In the genomic region with DNA sequence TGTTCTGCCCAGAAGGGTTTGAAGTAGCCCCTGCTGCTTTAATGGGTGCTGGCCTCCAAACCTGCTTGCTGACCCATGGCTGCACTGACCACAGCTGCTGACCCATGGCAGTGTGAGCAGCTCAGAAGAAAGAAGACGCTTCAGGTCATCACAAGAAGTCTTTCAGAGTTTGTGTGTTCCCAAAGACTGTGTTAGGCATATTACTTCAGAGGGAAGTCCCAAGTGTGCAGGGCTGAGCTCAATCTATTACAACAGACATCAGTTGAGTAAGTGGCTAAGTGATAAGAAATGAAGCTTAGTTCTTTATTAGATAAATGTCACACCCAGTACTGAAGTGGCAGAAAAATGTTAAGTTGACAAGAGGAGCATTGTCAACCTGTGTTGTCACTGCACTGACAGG, we compare ENCODE assay signal across 13 mouse cellular contexts.
DNase-seq lines count a peak whose midpoint lies in the region; ATAC-seq lines count a peak whose summit lies in the region.
"Had no signal": no experiment of that assay in that cellular context is flagged by ENCODE, and none has a peak within 500 bp of the region (broad histone marks: within the 10 kb centered on the region; RNA-seq: fewer than 3 reads in every experiment).

No protein-coding gene starts in this region.

- H3K36me3 ChIP-seq in kidney, embryonic 15.5 days = peaks cover 11% of the 10 kb centered on the region; the same call in 1 of the 2 replicates
- H3K36me3 ChIP-seq in forebrain, embryonic 16.5 days (ENCODE audit: control insufficient read depth, insufficient read depth) = no peaks in the 10 kb centered on the region
- no peaks in the 10 kb centered on the region for H3K36me3 ChIP-seq in midbrain, embryonic 15.5 days (replicated peaks)
- peaks cover 8% of the 10 kb centered on the region for H3K36me3 ChIP-seq in embryonic facial prominence, embryonic 10.5 days (replicated peaks)

- H3K9ac ChIP-seq in kidney, embryonic 15.5 days = no peak overlapping the region
- no peak overlapping the region for H3K9ac ChIP-seq in forebrain, embryonic 16.5 days (replicated peaks; ENCODE audit: low read depth, low read length)
- H3K9ac ChIP-seq in midbrain, embryonic 15.5 days = no peak overlapping the region
- H3K9ac ChIP-seq: limb, embryonic 13.5 days had no signal

- no peaks in the 10 kb centered on the region for H3K9me3 ChIP-seq in kidney, embryonic 15.5 days (replicated peaks)
- no peaks in the 10 kb centered on the region for H3K9me3 ChIP-seq in forebrain, embryonic 16.5 days (ENCODE audit: control insufficient read depth, low read length)
- no peaks in the 10 kb centered on the region for H3K9me3 ChIP-seq in midbrain, embryonic 15.5 days
- H3K9me3 ChIP-seq in embryonic facial prominence, embryonic 10.5 days = 0 out of 2 replicates have a peak, but pooled peaks cover 3% of the 10 kb centered on the region

- no peak for DNase-seq in kidney, adult 18-20 months
- peak; percentile 52 for DNase-seq in c-Kit-positive CD71-positive TER-119-negative erythroid progenitor cells, embryonic 14.5 days (ENCODE audit: low read depth)
- no peak for DNase-seq in embryonic facial prominence, embryonic 10.5 days (ENCODE audit: low spot score)
- no peak for DNase-seq in thymus, postnatal 36 days
- no peak for DNase-seq in B cell, adult 2 months
- DNase-seq: adrenal gland, postnatal 10 days; kidney, postnatal 4 days; lung, postnatal 36 days had no signal

- WGBS in kidney, embryonic 15.5 days = 43% methylated on average over 1 of the region's 1 CpGs
- WGBS in forebrain, embryonic 16.5 days = 64% methylated on average over 1 of the region's 1 CpGs
- 40% methylated on average over 1 of the region's 1 CpGs for WGBS in midbrain, embryonic 15.5 days
- WGBS in embryonic facial prominence, embryonic 10.5 days = 66% methylated on average over 1 of the region's 1 CpGs

- H3K4me3 ChIP-seq in kidney, embryonic 15.5 days (replicated peaks) = no peak overlapping the region
- no peak overlapping the region for H3K4me3 ChIP-seq in forebrain, embryonic 16.5 days (replicated peaks; ENCODE audit: low read length)
- H3K4me3 ChIP-seq in midbrain, embryonic 15.5 days = no peak overlapping the region
- no peak overlapping the region for H3K4me3 ChIP-seq in embryonic facial prominence, embryonic 10.5 days
- H3K4me3 ChIP-seq: limb, embryonic 13.5 days had no signal

- peaks cover 27% of the 10 kb centered on the region for H3K4me1 ChIP-seq in kidney, embryonic 15.5 days
- peaks cover 18% of the 10 kb centered on the region for H3K4me1 ChIP-seq in forebrain, embryonic 16.5 days (replicated peaks; ENCODE audit: control insufficient read depth, insufficient read depth, low read length)
- H3K4me1 ChIP-seq in midbrain, embryonic 15.5 days = peaks cover 30% of the 10 kb centered on the region
- peaks cover 27% of the 10 kb centered on the region for H3K4me1 ChIP-seq in embryonic facial prominence, embryonic 10.5 days

- no peaks in the 10 kb centered on the region for H3K27me3 ChIP-seq in kidney, embryonic 15.5 days
- H3K27me3 ChIP-seq in forebrain, embryonic 16.5 days (replicated peaks; ENCODE audit: control insufficient read depth, insufficient read depth, low read length) = no peaks in the 10 kb centered on the region
- no peaks in the 10 kb centered on the region for H3K27me3 ChIP-seq in midbrain, embryonic 15.5 days (replicated peaks)
- H3K27me3 ChIP-seq in embryonic facial prominence, embryonic 10.5 days (replicated peaks; ENCODE audit: low read depth, poor library complexity, severe bottlenecking) = no peaks in the 10 kb centered on the region
- H3K27me3 ChIP-seq: CH12.LX; limb, embryonic 13.5 days had no signal

- ATAC-seq in kidney, embryonic 15.5 days (replicated peaks; ENCODE audit: low FRiP score) = no peak
- no peak for ATAC-seq in forebrain, embryonic 16.5 days
- peak; percentile 37; the same call in 1 of the 2 replicates for ATAC-seq in midbrain, embryonic 15.5 days (replicated peaks)

- 0 out of 2 replicates have a peak overlapping the region, but pooled peaks have one; percentile 14 for H3K27ac ChIP-seq in kidney, embryonic 15.5 days
- H3K27ac ChIP-seq in forebrain, embryonic 16.5 days (ENCODE audit: low read length) = 0 out of 2 replicates have a peak overlapping the region, but pooled peaks have one; percentile 16
- H3K27ac ChIP-seq in midbrain, embryonic 15.5 days = peak overlapping the region; percentile 32
- no peak overlapping the region for H3K27ac ChIP-seq in embryonic facial prominence, embryonic 10.5 days (replicated peaks)
- H3K27ac ChIP-seq: limb, embryonic 13.5 days had no signal

- H3K4me2 ChIP-seq in kidney, embryonic 15.5 days = no peak overlapping the region
- no peak overlapping the region for H3K4me2 ChIP-seq in forebrain, embryonic 16.5 days (ENCODE audit: low read length)
- no peak overlapping the region for H3K4me2 ChIP-seq in midbrain, embryonic 15.5 days
- H3K4me2 ChIP-seq: limb, embryonic 13.5 days had no signal
